Mouse (Mus musculus) MEL (cell line): ENCODE measurements around the gene Nlrp9c. TPM values are rescaled to one million over a fixed set of nuclear protein-coding genes. Genes with fewer than 3 reads are reported as not detected.
"Not testable (repeated sequence)": the region's sequence is repeated elsewhere in the genome, so short reads cannot be mapped to it uniquely, and the experiment has no call there.

Experiments
- DNase-seq: peaks from one replicate; pipeline ENCODE4 v3.0.0; 2011; ENCODE audit warnings: low read depth, low spot score
- H3K27ac ChIP-seq: 2 replicates; pipeline ENCODE4 v1.5.1; 2012; ENCODE audit warnings: low read depth, mild to moderate bottlenecking, control low read depth, low read length, moderate library complexity; ENCODE audit not compliant: control insufficient read depth
- H3K27me3 ChIP-seq, 2 experiments: fragments of 150-350 bp in 1 of 2; sonication (generic) in 1 of 2; 2 replicates each; pipeline ENCODE4 v1.6.1; 2012; ENCODE audit warnings: low read length in 2 of 2, mild to moderate bottlenecking in 2 of 2, improper control_type of control experiment in 1 of 2, moderate library complexity in 1 of 2; ENCODE audit not compliant: insufficient read depth in 2 of 2, control insufficient read depth in 1 of 2
- H3K36me3 ChIP-seq, 2 experiments: 2 replicates each; pipeline ENCODE4 v1.6.1; 2012 to 2014; ENCODE audit warnings: low read length in 2 of 2, improper control_type of control experiment in 1 of 2, inconsistent platforms in 1 of 2, mild to moderate bottlenecking in 1 of 2; ENCODE audit not compliant: insufficient read depth in 2 of 2, control insufficient read depth in 1 of 2
- H3K4me1 ChIP-seq, 2 experiments: fragments of 150-350 bp in 1 of 2; sonication (generic) in 1 of 2; 2 replicates each; pipeline ENCODE4 v1.6.1; 2012; ENCODE audit warnings: low read length in 2 of 2, improper control_type of control experiment in 1 of 2, mild to moderate bottlenecking in 1 of 2; ENCODE audit not compliant: insufficient read depth in 2 of 2, control insufficient read depth in 1 of 2
- H3K4me3 ChIP-seq, 2 experiments: fragments of 150-350 bp in 1 of 2; sonication (generic) in 1 of 2; 2 replicates each; pipeline ENCODE4 v1.5.1; 2012; ENCODE audit warnings: low read depth in 2 of 2, low read length in 2 of 2, mild to moderate bottlenecking in 2 of 2, moderate library complexity in 2 of 2, control low read depth in 1 of 2, improper control_type of control experiment in 1 of 2; ENCODE audit not compliant: control insufficient read depth in 1 of 2, insufficient read depth in 1 of 2
- H3K79me2 ChIP-seq: 2 replicates; pipeline ENCODE4 v1.6.1; 2012; ENCODE audit warnings: mild to moderate bottlenecking, low read length, moderate library complexity; ENCODE audit not compliant: control insufficient read depth, poor library complexity, insufficient read depth
- H3K9ac ChIP-seq: 2 replicates; pipeline ENCODE4 v1.6.1; 2012; ENCODE audit warnings: low read depth, mild to moderate bottlenecking, control low read depth, low read length, moderate library complexity; ENCODE audit not compliant: control insufficient read depth, poor library complexity, severe bottlenecking
- H3K9me3 ChIP-seq: fragments of 150-350 bp; sonication (generic); replicated peaks from 2 replicates; pipeline ENCODE4 v1.6.1; 2012; ENCODE audit warnings: mild to moderate bottlenecking, low read length, improper control_type of control experiment, moderate library complexity; ENCODE audit not compliant: insufficient read depth
- EP300 ChIP-seq, 2 experiments: IDR thresholded peaks; 2 replicates each; pipeline ENCODE4 v1.6.1; 2011; ENCODE audit warnings: improper control_type of control experiment in 2 of 2, low read length in 2 of 2, low read depth in 1 of 2, mild to moderate bottlenecking in 1 of 2
- ETS1 ChIP-seq: IDR thresholded peaks from 2 replicates; pipeline ENCODE4 v1.6.1; 2012; ENCODE audit warnings: low read depth, mild to moderate bottlenecking, inconsistent platforms, low read length, improper control_type of control experiment, moderate library complexity
- GABPA ChIP-seq: IDR thresholded peaks from 2 replicates; pipeline ENCODE4 v1.6.1; 2012; ENCODE audit warnings: low read depth, mild to moderate bottlenecking, inconsistent platforms, low read length, improper control_type of control experiment, moderate library complexity
- MAZ ChIP-seq: IDR thresholded peaks from 2 replicates; pipeline ENCODE4 v1.6.1; 2012; ENCODE audit warnings: low read depth, mild to moderate bottlenecking, inconsistent platforms, low read length, improper control_type of control experiment
- MYC ChIP-seq: IDR thresholded peaks from 2 replicates; pipeline ENCODE4 v1.6.1; 2011; ENCODE audit warnings: low read depth, mild to moderate bottlenecking, low read length, improper control_type of control experiment, moderate library complexity
- ZKSCAN1 ChIP-seq: IDR thresholded peaks from 2 replicates; pipeline ENCODE4 v1.6.1; 2012; ENCODE audit warnings: low read depth, mild to moderate bottlenecking, inconsistent platforms, low read length, improper control_type of control experiment, moderate library complexity
- polyA plus RNA-seq, 2 experiments: library from polyadenylated mRNA; stranded (reverse) in 1 of 2; unstranded in 1 of 2; fragments of >175 nt in 1 of 2; fragments of >200 nt in 1 of 2; gene quantifications; 2 replicates each; pipeline versions ENCODE4 v1.2.1 to v1.2.4; 2012; ENCODE audit warnings: low replicate concordance in 2 of 2, low read depth in 1 of 2; ENCODE audit not compliant: insufficient read length in 2 of 2, insufficient read depth in 1 of 2, missing spikeins in 1 of 2
- total RNA-seq: library from RNA; depleted of rRNA; stranded (reverse); fragments of 300-350 nt; gene quantifications from 2 replicates; pipeline ENCODE4 v1.2.3, GENCODE M21; 2012

The Nlrp9c gene
- total and polyA plus RNA-seq, 3 experiments: not detected

- H3K27me3 ChIP-seq: no peaks in the 10 kb centered on the region
- H3K9ac ChIP-seq: no peak overlapping the region
- H3K27ac ChIP-seq: no peak overlapping the region
- no peaks in the 10 kb centered on the region for H3K79me2 ChIP-seq
- H3K4me3 ChIP-seq: no peak overlapping the region
- DNase-seq: no peak
- H3K9me3 ChIP-seq: no peaks in the 10 kb centered on the region
- no peaks in the 10 kb centered on the region for H3K4me1 ChIP-seq
- TF ChIP-seq EP300 (IDR thresholded peaks at IDR 0.05; ENCODE audit: low read depth in 1 of 2, low read length in 2 of 2) (no peak), ZKSCAN1 (no peak), ETS1 (no peak), MYC (no peak), GABPA (no peak), MAZ (no peak)
- TF ChIP-seq, all 39 proteins: peak for 0
- H3K36me3 ChIP-seq: no peaks in the 10 kb centered on the region
Measured at GRCm38 (mm10) chr7:26380807-26381206, 22.7 kb downstream of the Nlrp9c start.

DNA sequence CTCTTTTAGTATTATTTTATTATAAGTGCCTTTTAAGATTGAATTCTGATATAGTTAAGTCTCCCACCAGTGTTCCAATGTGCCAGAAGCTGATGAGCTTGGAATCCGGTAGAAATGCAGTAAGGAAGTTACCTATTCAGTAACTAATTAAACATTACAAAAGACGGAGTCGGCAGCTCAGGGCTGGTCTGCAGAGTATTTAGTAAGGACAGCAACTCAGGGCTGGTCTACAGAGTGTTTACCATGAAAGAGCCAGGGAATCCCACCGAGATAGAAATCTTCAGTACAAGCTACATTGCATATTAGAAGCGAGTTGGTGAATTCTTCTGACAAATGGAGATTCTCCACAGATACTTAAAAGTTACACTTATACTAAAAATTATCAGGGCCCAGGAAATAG lies 30.3 kb downstream of the Nlrp9c start:
- not testable (repeated sequence) for H3K27ac ChIP-seq, H3K4me1 ChIP-seq, H3K4me3 ChIP-seq, H3K27me3 ChIP-seq, H3K9ac ChIP-seq, H3K9me3 ChIP-seq, H3K36me3 ChIP-seq, H3K79me2 ChIP-seq, DNase-seq

DNA sequence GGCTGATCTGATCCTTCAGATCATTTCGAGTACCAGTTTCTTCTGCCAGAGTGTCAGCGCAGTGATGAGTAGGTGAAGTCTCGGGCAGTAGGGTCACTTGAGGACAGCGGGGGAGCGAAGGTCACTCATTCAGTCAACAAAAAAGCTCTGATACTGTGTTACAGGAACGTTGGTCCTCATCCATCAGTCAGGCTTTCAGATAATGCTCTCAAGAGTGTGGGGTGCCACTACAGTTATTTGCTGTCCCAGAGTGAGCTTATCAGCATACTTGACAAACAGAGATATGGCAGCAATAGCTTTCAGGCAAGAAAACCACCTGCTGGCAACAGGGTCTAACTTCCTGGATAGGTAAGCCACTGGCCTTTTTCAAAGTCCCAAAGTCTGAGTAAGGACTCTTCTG lies 46.8 kb downstream of the Nlrp9c start:
- H3K4me3 ChIP-seq, H3K36me3 ChIP-seq, H3K9me3 ChIP-seq, H3K27me3 ChIP-seq, H3K27ac ChIP-seq, H3K4me1 ChIP-seq, H3K9ac ChIP-seq, DNase-seq, H3K79me2 ChIP-seq: not testable (repeated sequence)

DNA sequence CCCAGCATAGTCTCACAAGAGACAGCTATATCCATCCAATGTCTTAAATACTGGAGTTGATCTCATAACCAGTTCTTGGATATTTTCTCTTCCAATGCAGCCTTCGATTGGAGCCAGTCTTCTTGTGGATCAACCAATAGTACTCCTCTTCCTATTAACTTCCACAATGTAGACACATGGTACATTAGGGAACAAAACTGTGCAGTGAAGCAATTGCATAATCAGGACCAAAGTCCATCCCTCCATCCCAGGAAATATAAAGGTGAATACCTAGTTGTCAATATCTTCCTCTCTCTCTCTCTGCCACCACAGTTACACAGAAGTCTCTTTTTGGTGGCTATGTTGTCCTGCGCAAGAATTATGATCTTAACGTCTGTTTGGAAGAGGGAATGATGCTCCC lies 51.2 kb downstream of the Nlrp9c start:
- not testable (repeated sequence) for H3K4me3 ChIP-seq, DNase-seq, H3K79me2 ChIP-seq, H3K36me3 ChIP-seq, H3K9ac ChIP-seq, H3K27ac ChIP-seq, H3K27me3 ChIP-seq, H3K4me1 ChIP-seq, H3K9me3 ChIP-seq

DNA sequence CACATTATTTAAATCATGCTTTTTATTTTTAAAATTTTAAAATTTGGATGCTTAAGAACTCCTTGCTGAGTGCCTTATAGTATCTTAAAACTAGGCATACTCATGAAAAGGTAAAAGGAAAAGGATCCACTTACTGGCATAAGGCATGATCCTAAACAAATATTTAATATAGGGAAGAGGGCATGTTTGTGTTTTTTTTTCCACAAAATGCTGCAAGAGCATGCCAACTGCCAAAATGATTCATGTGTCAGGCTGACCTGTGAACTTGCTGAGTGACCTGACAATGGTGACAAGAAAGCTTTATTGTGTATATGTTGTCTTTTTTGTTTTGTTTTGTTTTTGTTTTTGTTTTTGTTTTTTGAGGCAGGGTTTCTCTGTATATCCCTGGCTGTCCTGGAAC lies 53.3 kb downstream of the Nlrp9c start:
- H3K9ac ChIP-seq, H3K27me3 ChIP-seq, H3K4me3 ChIP-seq, DNase-seq, H3K4me1 ChIP-seq, H3K79me2 ChIP-seq, H3K27ac ChIP-seq, H3K9me3 ChIP-seq, H3K36me3 ChIP-seq: not testable (repeated sequence)

DNA sequence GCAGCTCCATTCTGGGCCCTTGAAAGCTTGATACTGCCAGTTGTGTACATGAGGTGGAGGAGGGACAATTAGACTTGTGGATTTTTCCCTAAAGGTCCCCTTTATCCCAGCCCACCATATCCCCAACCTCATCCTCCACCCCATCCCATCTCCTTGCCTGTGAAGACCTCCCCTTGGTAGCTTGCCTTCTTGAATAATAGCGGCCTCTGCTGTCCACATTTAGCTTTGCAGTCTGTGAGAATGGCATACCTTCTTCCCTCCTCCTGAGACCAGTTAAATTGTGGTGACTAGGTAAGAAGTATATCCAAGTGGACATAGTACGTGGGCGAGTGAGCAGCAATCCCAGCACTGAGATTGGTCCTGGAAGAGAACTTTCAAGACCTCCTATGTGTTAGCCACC lies 83.1 kb downstream of the Nlrp9c start:
- H3K36me3 ChIP-seq, H3K9ac ChIP-seq, H3K4me1 ChIP-seq, H3K27ac ChIP-seq, H3K9me3 ChIP-seq, H3K79me2 ChIP-seq, H3K27me3 ChIP-seq, H3K4me3 ChIP-seq: not testable (repeated sequence)
- peak; percentile 4 for DNase-seq

GRCm38 (mm10) chr7:26315809-26316208 lies 87.7 kb downstream of the Nlrp9c start:
- H3K4me1 ChIP-seq, H3K27me3 ChIP-seq, H3K27ac ChIP-seq, H3K9ac ChIP-seq, DNase-seq, H3K9me3 ChIP-seq, H3K79me2 ChIP-seq, H3K36me3 ChIP-seq, H3K4me3 ChIP-seq: not testable (repeated sequence)
